ENCODE assay signal across 7 mouse cellular contexts in the genomic region with DNA sequence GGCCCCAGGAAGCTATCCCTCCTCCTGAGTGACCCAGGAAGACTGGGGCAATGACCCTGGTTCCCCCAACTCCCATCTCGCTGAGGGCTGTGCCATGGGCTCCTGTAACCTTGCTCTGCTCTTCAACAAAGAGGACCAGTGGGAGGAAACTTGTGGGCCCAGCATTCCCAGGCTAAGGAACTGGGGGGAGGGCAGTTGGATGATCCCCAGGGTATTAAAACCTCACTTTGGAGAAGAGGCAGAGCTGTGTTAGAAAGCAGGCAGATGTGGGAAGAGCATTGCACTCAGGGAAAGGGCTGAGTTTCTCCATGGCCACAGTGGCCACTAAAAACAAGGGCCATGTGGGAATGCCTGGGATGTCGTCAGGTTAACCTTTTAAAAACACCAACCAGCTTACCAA.
DNase-seq lines count a peak whose midpoint lies in the region; ATAC-seq and TF ChIP-seq lines count a peak whose summit lies in the region.

No protein-coding gene starts in this region.

- no peaks in the 10 kb centered on the region for H3K27me3 ChIP-seq in spleen, adult 2 months (ENCODE audit: control insufficient read depth, insufficient read depth, low read length)
- H3K27me3 ChIP-seq in heart, embryonic 14.5 days (ENCODE audit: control insufficient read depth, insufficient read depth, low read length): no peaks in the 10 kb centered on the region
- no peaks in the 10 kb centered on the region for H3K27me3 ChIP-seq in liver, embryonic 12.5 days (replicated peaks)

- H3K4me3 ChIP-seq in spleen, adult 2 months (ENCODE audit: extremely low read depth, insufficient read depth, insufficient read length): no peak overlapping the region
- no peak overlapping the region for H3K4me3 ChIP-seq in heart, embryonic 14.5 days (ENCODE audit: control insufficient read depth in 1 of 2, insufficient read depth in 1 of 2, low read depth in 1 of 2, low read length in 2 of 2)
- H3K4me3 ChIP-seq in liver, embryonic 12.5 days: no peak overlapping the region

- TF ChIP-seq CTCF in spleen, adult 2 months (IDR thresholded peaks at IDR 0.05; ENCODE audit: extremely low read depth, insufficient read depth, insufficient read length, insufficient replicate concordance): no peak

- H3K4me1 ChIP-seq in spleen, adult 2 months (ENCODE audit: control insufficient read depth, insufficient read depth, insufficient read length): no peaks in the 10 kb centered on the region; the same call in 1 of the 2 replicates
- H3K4me1 ChIP-seq in heart, embryonic 14.5 days (ENCODE audit: control insufficient read depth in 2 of 2, insufficient read depth in 2 of 2, low read length in 2 of 2): peaks cover 48 to 52% of the 10 kb centered on the region in 2 experiments
- H3K4me1 ChIP-seq in liver, embryonic 12.5 days: peaks cover 65% of the 10 kb centered on the region

- ATAC-seq in heart, embryonic 14.5 days (ENCODE audit: insufficient number of reproducible peaks, insufficient read depth, low FRiP score, low read depth): no peak
- ATAC-seq in liver, embryonic 12.5 days: no peak
- no peak for ATAC-seq in megakaryocyte progenitor cell, adult 5-6 weeks (replicated peaks; ENCODE audit: poor library complexity)

- no peak for DNase-seq in spleen, adult 2 months (ENCODE audit: low read depth in 1 of 2, low spot score in 2 of 2)
- DNase-seq in spleen, adult 12 weeks (ENCODE audit: low spot score): no peak
- no peak for DNase-seq in urinary bladder, postnatal 25 days (ENCODE audit: low spot score)
- no peak for DNase-seq in gastrocnemius, adult 8-10 months (ENCODE audit: low spot score in 2 of 2)

- H3K9me3 ChIP-seq in heart, embryonic 14.5 days (ENCODE audit: control insufficient read depth, low read length): no peaks in the 10 kb centered on the region
- H3K9me3 ChIP-seq in liver, embryonic 12.5 days (replicated peaks): no peaks in the 10 kb centered on the region

- H3K27ac ChIP-seq in spleen, adult 2 months (ENCODE audit: insufficient read depth, low read length): 0 out of 2 replicates have a peak overlapping the region, but pooled peaks have one; percentile 26
- H3K27ac ChIP-seq in heart, embryonic 14.5 days (replicated peaks in 1 of 2; ENCODE audit: control insufficient read depth in 1 of 2, insufficient read depth in 1 of 2, low read depth in 2 of 2, low read length in 2 of 2): peak overlapping the region; percentile 93 to 97
- H3K27ac ChIP-seq in liver, embryonic 12.5 days: peak overlapping the region; percentile 73

- H3K9ac ChIP-seq in heart, embryonic 14.5 days (ENCODE audit: low read length): peak overlapping the region; percentile 65
- H3K9ac ChIP-seq in liver, embryonic 12.5 days: no peak overlapping the region

- H3K4me2 ChIP-seq in heart, embryonic 14.5 days (ENCODE audit: low read length): peak overlapping the region; percentile 39; the same call in 1 of the 2 replicates
- H3K4me2 ChIP-seq in liver, embryonic 12.5 days: no peak overlapping the region

- peaks cover 4% of the 10 kb centered on the region for H3K36me3 ChIP-seq in spleen, adult 2 months (ENCODE audit: control insufficient read depth, insufficient read depth, low read length)
- peaks cover 30% of the 10 kb centered on the region for H3K36me3 ChIP-seq in heart, embryonic 14.5 days (ENCODE audit: control insufficient read depth, insufficient read depth, low read length)
- H3K36me3 ChIP-seq in liver, embryonic 12.5 days: peaks cover 28% of the 10 kb centered on the region

- TF ChIP-seq POLR2A in spleen, adult 2 months (IDR thresholded peaks at IDR 0.05; ENCODE audit: low read depth, low read length): no peak

- 94% methylated on average over 2 of the region's 2 CpGs for WGBS in spleen, adult 2 months
- WGBS in heart, embryonic 14.5 days: 45% methylated on average over 2 of the region's 2 CpGs
- WGBS in liver, embryonic 12.5 days (ENCODE audit: insufficient replicate concordance): 61% methylated on average over 2 of the region's 2 CpGs

Comparison
In these comparisons a context has a peak if more than half of its experiments do, and no peak if none do; other contexts are left out.
1. H3K27ac ChIP-seq: peak in every context shown above with its lines; median percentile 95 in heart, embryonic 14.5 days; 73 in liver, embryonic 12.5 days; 26 in spleen, adult 2 months.